Mouse (Mus musculus) ES-Bruce4 (cell line): ENCODE data around the gene Zfp704.

Source experiments
- CTCF ChIP-seq: IDR thresholded peaks from one replicate; pipeline ENCODE4 v1.8.1; 2011; ENCODE audit warnings: low read depth, low read length
- POLR2A ChIP-seq: IDR thresholded peaks from one replicate; pipeline ENCODE4 v1.8.1; 2011; ENCODE audit warnings: low read length; ENCODE audit not compliant: insufficient read depth

- no peak for TF ChIP-seq POLR2A
- TF ChIP-seq CTCF: no peak
Observed at GRCm38 (mm10) chr3:9440466-9440865, 169.4 kb downstream of the Zfp704 start.
